Mouse (Mus musculus) thymus, adult 18-20 months (tissue): Measurements from ENCODE around the gene Rfc2.

ENCODE experiments used
- DNase-seq, 2 experiments: peaks; one replicate each; pipeline ENCODE4 v3.0.0; 2022; ENCODE audit warnings: mixed read lengths in 2 of 2

The Rfc2 gene

GRCm38 (mm10) chr5:134567445-134567844 lies 13.7 kb upstream of the Rfc2 start:
- DNase-seq = no peak

GRCm38 (mm10) chr5:134568030-134568429 lies 13.1 kb upstream of the Rfc2 start:
- no peak for DNase-seq

- no peak for DNase-seq
Measured at GRCm38 (mm10) chr5:134568964-134569491, 12.1 kb upstream of the Rfc2 start.

GRCm38 (mm10) chr5:134571730-134572507 lies 9.2 kb upstream of the Rfc2 start:
- no peak for DNase-seq

- no peak for DNase-seq
Measured at GRCm38 (mm10) chr5:134572508-134573214, 8.5 kb upstream of the Rfc2 start.

- no peak for DNase-seq
Measured at GRCm38 (mm10) chr5:134575833-134576232, 5.3 kb upstream of the Rfc2 start.

- no peak for DNase-seq
Measured at GRCm38 (mm10) chr5:134576517-134577220, 4.5 kb upstream of the Rfc2 start.

- DNase-seq = no peak
Measured at GRCm38 (mm10) chr5:134577534-134577933, 3.6 kb upstream of the Rfc2 start.

GRCm38 (mm10) chr5:134579135-134579534 lies 2.0 kb upstream of the Rfc2 start:
- no peak for DNase-seq

GRCm38 (mm10) chr5:134582221-134582907 lies 1.2 kb downstream of the Rfc2 start:
- DNase-seq = peak; percentile 95

- DNase-seq = no peak
Measured at GRCm38 (mm10) chr5:134583006-134583883, 2.1 kb downstream of the Rfc2 start.

GRCm38 (mm10) chr5:134583884-134584213 lies 2.7 kb downstream of the Rfc2 start:
- DNase-seq = no peak

- no peak for DNase-seq
Measured at GRCm38 (mm10) chr5:134584798-134585197, 3.6 kb downstream of the Rfc2 start.

- DNase-seq = no peak
Measured at GRCm38 (mm10) chr5:134589900-134590299, 8.7 kb downstream of the Rfc2 start.

- no peak for DNase-seq
Measured at GRCm38 (mm10) chr5:134592026-134592581, 10.9 kb downstream of the Rfc2 start.

GRCm38 (mm10) chr5:134593093-134593492 lies 11.9 kb downstream of the Rfc2 start:
- DNase-seq = no peak

GRCm38 (mm10) chr5:134597711-134598110 lies 16.5 kb downstream of the Rfc2 start:
- DNase-seq = no peak

- no peak for DNase-seq
Measured at GRCm38 (mm10) chr5:134604376-134604775, 23.2 kb downstream of the Rfc2 start.

- DNase-seq = peak in 1 of 2 experiments; percentile 17
Measured at GRCm38 (mm10) chr5:134606314-134606713, 25.1 kb downstream of the Rfc2 start.

GRCm38 (mm10) chr5:134607121-134607520 lies 26.0 kb downstream of the Rfc2 start:
- peak in 1 of 2 experiments; percentile 10 for DNase-seq

GRCm38 (mm10) chr5:134609916-134610643 lies 28.9 kb downstream of the Rfc2 start:
- DNase-seq = no peak
